Mouse (Mus musculus) heart, embryonic 16.5 days (tissue): ENCODE results near the gene Gm28374. TPM values are rescaled to one million over a fixed set of nuclear protein-coding genes. Genes with fewer than 3 reads are reported as not detected.
"Not testable (repeated sequence)": the region's sequence is repeated elsewhere in the genome, so short reads cannot be mapped to it uniquely, and the experiment has no call there.

Experiments used
- ATAC-seq: fragments of 200-750 bp; cut with Nextera tagmentation; replicated peaks from 2 replicates; pipeline ENCODE4 v1.8.0; 2017; ENCODE audit warnings: moderate number of reproducible peaks; ENCODE audit not compliant: insufficient read depth, low FRiP score; ENCODE audit errors: extremely low read depth
- H3K27ac ChIP-seq: fragments of 300-500 bp; sonication (generic); 2 replicates; pipeline ENCODE4 v1.5.1; 2014; ENCODE audit warnings: mild to moderate bottlenecking, low read length, control low read depth, moderate library complexity
- H3K27me3 ChIP-seq: fragments of 300-500 bp; sonication (generic); 2 replicates; pipeline ENCODE4 v1.6.1; 2014; ENCODE audit warnings: low read length, mixed read lengths; ENCODE audit not compliant: control insufficient read depth, insufficient read depth
- H3K36me3 ChIP-seq: fragments of 300-500 bp; sonication (generic); 2 replicates; pipeline ENCODE4 v1.6.1; 2014; ENCODE audit not compliant: control insufficient read depth, insufficient read depth
- H3K4me1 ChIP-seq: fragments of 300-500 bp; sonication (generic); 2 replicates; pipeline ENCODE4 v1.6.1; 2014; ENCODE audit warnings: low read length, mixed read lengths; ENCODE audit not compliant: control insufficient read depth, insufficient read depth
- H3K4me2 ChIP-seq: fragments of 300-500 bp; sonication (generic); 2 replicates; pipeline ENCODE4 v1.6.1; 2014; ENCODE audit warnings: low read depth, mild to moderate bottlenecking, control low read depth, low read length
- H3K4me3 ChIP-seq: fragments of 300-500 bp; sonication (generic); 2 replicates; pipeline ENCODE4 v1.5.1; 2014; ENCODE audit warnings: mild to moderate bottlenecking, control low read depth, low read length
- H3K9ac ChIP-seq: fragments of 300-500 bp; sonication (generic); 2 replicates; pipeline ENCODE4 v1.6.1; 2014; ENCODE audit warnings: low read length, control low read depth
- H3K9me3 ChIP-seq: fragments of 300-500 bp; sonication (generic); replicated peaks from 2 replicates; pipeline ENCODE4 v1.6.1; 2016; ENCODE audit warnings: low read length; ENCODE audit not compliant: control insufficient read depth
- WGBS: fragments of 180-500 bp; shearing (Covaris S2); extraction: QIAGEN DNeasy Blood & Tissue Kit; methylation state at CpG from one replicate; pipeline ENCODE4 v1.1.7; 2014; 5-methylcytosine and 5-hydroxymethylcytosine counted together
- polyA plus RNA-seq: library from polyadenylated mRNA; unstranded; fragments of >200 nt; fragmentation: Nextera tagmentation; extraction: Ambion mirVana; gene quantifications from 2 replicates; pipeline ENCODE4 v1.2.1, GENCODE M21; 2015

Gm28374 gene
- 0.56 and 1.3 TPM in 2 replicates for polyA plus RNA-seq

DNA sequence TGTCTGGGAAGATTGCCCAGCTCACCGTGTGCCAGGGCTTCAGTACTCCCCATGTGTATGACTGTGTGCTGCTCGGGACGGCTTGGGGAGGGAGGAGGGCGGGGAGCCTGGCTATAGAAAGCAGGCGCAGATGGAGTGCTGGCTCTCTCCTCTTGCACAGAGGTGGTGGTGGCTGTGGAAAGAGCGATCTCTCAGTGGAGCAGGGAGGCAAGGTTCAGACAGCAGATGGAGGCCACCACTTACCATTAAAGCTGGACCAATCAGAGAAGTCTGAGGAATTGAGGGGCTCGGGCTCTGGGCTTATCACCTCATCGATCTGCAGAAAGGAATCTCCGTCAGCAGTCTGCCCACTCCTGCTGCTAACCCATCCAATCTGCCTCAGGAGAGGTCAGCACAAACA, at the start of gene Gm28374:
Gm28374 (minus strand) TSS at position 101 of the 400 bp plus-strand sequence.
- Histone ChIP-seq H3K4me2 (no peak within 1 kb of the TSS), H3K27ac (no peak within 1 kb of the TSS), H3K9me3 (no peaks in the 10 kb centered on the region), H3K4me3 (no peak within 1 kb of the TSS), H3K27me3 (no peaks in the 10 kb centered on the region), H3K36me3 (peaks cover 13% of the 10 kb centered on the region), H3K9ac (no peak within 1 kb of the TSS), H3K4me1 (peaks cover 14% of the 10 kb centered on the region)
- WGBS, result 84% methylated on average over 9 of the region's 9 CpGs
- ATAC-seq, result no peak

DNA sequence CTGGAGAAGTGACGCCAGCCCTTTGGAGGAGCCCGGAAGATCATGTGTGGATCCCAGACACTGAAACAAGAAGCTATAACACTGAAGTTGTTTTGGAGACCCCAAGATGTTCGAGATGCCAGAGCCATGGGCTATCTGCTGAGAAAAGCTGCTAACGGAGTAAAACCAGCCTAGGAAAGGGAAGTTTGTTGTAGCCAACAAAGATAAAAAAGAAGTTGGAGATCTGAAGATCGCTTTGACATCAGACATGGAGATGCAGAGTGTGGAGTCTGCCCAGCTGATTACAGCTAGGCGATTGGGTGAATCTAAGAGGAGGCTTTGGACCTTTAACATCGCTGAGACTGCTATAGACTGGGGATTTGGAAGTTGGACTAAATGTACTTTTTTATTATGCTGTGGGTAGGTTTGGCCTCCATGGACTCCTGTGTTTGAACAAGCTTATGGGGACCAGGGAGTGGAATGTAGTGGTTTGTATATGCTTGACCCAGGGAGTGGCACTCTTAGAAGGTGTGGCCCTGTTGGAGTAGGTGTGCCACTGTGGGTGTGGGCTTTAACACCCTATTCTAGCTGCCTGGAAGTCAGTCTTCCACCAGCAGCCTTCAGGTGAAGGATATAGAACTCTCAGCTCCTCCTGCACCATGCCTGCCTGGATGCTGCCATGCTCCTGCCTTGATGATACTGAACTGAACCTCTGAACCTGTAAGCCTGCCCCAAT, 48.5 kb upstream of the Gm28374 start:
- H3K4me1 ChIP-seq, H3K9me3 ChIP-seq, H3K27me3 ChIP-seq, ATAC-seq, H3K4me3 ChIP-seq, H3K4me2 ChIP-seq, H3K9ac ChIP-seq, H3K27ac ChIP-seq, H3K36me3 ChIP-seq: not testable (repeated sequence)
- WGBS, result 72% methylated on average over 7 of the region's 7 CpGs

DNA sequence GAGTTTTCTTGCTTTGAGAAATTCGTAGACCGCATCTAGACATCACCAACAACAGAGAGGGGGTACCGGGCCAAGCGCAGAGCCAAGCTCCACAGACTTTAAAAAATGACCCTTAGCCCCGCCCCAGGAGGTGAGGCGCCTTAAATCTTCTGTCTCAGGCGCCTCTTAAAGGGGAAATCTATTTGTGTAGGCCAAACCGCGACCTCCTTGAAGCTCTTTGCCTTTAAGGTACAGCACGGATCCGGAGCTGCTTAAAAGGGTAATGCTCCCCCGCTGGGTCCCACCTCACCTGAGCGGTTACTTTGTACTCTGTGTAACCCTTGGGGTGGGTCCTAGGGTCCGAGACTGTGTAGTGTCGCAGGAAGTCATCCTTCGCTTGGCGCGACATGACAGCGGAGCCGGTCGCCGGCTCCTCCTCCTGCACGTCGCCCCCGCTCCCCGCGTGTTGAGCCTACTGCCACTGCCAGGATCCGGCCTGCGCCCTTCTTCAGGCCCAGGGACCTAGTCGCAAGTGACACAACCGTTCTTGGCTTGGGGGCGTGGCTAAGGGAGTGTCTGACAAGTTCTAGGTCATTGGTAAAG, 45.8 kb upstream of the Gm28374 start, which contains the start of gene Snx15:
Snx15 (minus strand) TSS at position 545 of the 582 bp plus-strand sequence.
- Histone ChIP-seq H3K4me2 (peak within 1 kb of the TSS; percentile 73), H3K9ac (peak within 1 kb of the TSS; percentile 81), H3K9me3 (0 out of 2 replicates have a peak, but pooled peaks cover 4% of the 10 kb centered on the region), H3K27ac (peak within 1 kb of the TSS; percentile 94), H3K4me3 (peak within 1 kb of the TSS; percentile 72), H3K4me1 (no peaks in the 10 kb centered on the region), H3K27me3 (no peaks in the 10 kb centered on the region), H3K36me3 (no peaks in the 10 kb centered on the region)
- ATAC-seq, result peak; percentile 95
- 0% methylated on average over 32 of the region's 32 CpGs for WGBS

GRCm38 (mm10) chr19:6126789-6127580, 44.9 kb upstream of the Gm28374 start:
- WGBS, result 71% methylated on average over 10 of the region's 10 CpGs
- no peaks in the 10 kb centered on the region for H3K27me3 ChIP-seq
- no peaks in the 10 kb centered on the region for H3K36me3 ChIP-seq
- H3K9ac ChIP-seq, result peak overlapping the region; percentile 81
- H3K9me3 ChIP-seq, result 0 out of 2 replicates have a peak, but pooled peaks cover 4% of the 10 kb centered on the region
- peak overlapping the region; percentile 73 for H3K4me2 ChIP-seq
- no peak for ATAC-seq
- peak overlapping the region; percentile 94 for H3K27ac ChIP-seq
- H3K4me3 ChIP-seq, result peak overlapping the region; percentile 72
- H3K4me1 ChIP-seq, result no peaks in the 10 kb centered on the region

DNA sequence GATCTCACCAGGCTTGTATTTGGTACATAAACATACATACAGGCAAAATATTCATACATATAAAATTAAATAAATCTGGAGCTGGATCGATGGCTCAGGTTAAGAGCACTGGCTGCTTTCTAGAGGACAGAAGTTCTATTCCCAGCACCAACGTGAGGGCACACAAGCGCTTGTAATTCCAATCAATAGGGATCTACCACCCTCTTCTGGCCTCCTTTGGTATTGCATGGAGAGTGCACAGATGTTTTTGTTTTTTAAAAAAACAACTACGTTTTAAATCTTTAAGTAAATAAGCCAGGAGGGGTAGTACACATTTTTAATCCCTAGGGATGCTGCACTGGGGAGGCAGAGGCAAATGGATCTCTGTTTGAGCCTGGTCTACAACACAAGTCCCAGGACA, 44.2 kb upstream of the Gm28374 start:
- H3K27me3 ChIP-seq, result no peaks in the 10 kb centered on the region
- H3K36me3 ChIP-seq, result no peaks in the 10 kb centered on the region
- 21% methylated on average over 4 of the region's 4 CpGs for WGBS
- no peak overlapping the region for H3K4me3 ChIP-seq
- no peaks in the 10 kb centered on the region for H3K4me1 ChIP-seq
- 0 out of 2 replicates have a peak, but pooled peaks cover 4% of the 10 kb centered on the region for H3K9me3 ChIP-seq
- no peak overlapping the region for H3K4me2 ChIP-seq
- no peak for ATAC-seq
- H3K9ac ChIP-seq, result no peak overlapping the region
- H3K27ac ChIP-seq, result no peak overlapping the region

DNA sequence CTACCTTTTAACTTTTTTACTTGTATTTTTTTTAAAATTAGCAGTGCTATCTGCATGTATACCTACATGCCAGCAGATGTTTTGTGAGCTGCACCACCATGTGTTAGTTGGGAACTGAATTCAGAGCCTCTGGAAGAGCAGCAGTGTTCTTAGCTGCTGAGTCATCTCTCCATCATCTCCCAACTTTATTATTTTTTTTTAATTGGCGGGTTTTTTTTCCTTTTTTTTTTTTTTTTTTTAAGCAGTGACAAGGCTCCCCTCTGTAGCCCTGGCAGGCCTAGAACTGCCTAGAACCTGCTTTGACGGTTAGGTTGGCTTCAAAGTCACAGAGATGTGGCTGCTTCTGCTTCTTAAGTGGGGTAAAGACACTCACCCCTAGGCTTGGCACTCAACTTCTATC, 42.8 kb upstream of the Gm28374 start:
- no peaks in the 10 kb centered on the region for H3K36me3 ChIP-seq
- WGBS, result 68% methylated on average over 2 of the region's 2 CpGs
- no peak overlapping the region for H3K9ac ChIP-seq
- H3K4me1 ChIP-seq, result no peaks in the 10 kb centered on the region
- no peak for ATAC-seq
- H3K4me2 ChIP-seq, result no peak overlapping the region
- 0 out of 2 replicates have a peak, but pooled peaks cover 4% of the 10 kb centered on the region for H3K9me3 ChIP-seq
- no peaks in the 10 kb centered on the region for H3K27me3 ChIP-seq
- H3K27ac ChIP-seq, result no peak overlapping the region
- no peak overlapping the region for H3K4me3 ChIP-seq

DNA sequence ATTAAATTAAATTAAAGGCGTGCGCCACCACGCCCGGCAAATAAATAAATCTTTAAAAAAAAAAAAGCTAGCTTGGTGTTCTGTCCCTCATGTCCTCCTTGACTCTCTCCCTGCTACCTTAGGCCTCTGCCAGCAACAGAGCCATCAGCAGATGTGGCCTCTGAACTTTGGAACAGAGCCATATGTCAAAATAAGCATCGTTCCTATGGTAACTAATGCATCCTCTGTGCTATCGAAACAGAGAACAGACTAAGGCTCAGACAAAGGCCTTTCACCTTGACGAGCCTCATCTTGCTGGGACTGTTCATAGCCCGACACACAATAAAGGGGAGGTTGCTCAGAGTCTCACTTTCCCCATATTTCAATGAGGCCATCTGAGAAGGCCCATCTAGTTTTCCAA, 41.3 kb upstream of the Gm28374 start:
- Histone ChIP-seq H3K9ac (0 out of 2 replicates have a peak overlapping the region, but pooled peaks have one; percentile 6), H3K4me1 (peaks cover 5% of the 10 kb centered on the region; the same call in 1 of the 2 replicates), H3K4me2 (no peak overlapping the region), H3K9me3 (0 out of 2 replicates have a peak, but pooled peaks cover 4% of the 10 kb centered on the region), H3K27ac (no peak overlapping the region), H3K36me3 (no peaks in the 10 kb centered on the region), H3K27me3 (no peaks in the 10 kb centered on the region), H3K4me3 (no peak overlapping the region)
- ATAC-seq, result no peak
- 79% methylated on average over 8 of the region's 8 CpGs for WGBS

DNA sequence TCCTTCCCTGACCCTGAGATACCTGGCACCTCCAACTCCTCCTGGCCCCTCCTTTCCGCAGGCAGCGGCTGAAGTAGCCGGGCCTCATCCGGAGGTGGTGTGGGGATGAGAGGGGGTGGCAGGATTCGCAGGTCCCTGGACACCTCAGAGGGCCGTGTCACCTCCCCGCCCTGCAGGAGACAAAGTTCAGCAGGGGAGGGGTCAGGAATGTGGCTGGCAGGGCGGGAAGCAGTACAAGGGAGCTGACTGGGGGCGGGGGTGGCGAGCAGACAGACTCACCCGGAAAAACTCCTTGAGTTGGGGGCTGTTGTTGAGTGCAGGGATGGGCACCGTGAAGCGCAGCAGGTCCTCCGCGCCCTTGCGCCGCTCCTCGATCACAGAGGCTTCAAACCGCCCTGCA, 39.7 kb upstream of the Gm28374 start:
- Histone ChIP-seq H3K9me3 (0 out of 2 replicates have a peak, but pooled peaks cover 4% of the 10 kb centered on the region), H3K27ac (no peak overlapping the region), H3K27me3 (no peaks in the 10 kb centered on the region), H3K4me3 (no peak overlapping the region), H3K4me1 (peaks cover 13% of the 10 kb centered on the region), H3K4me2 (no peak overlapping the region), H3K9ac (no peak overlapping the region), H3K36me3 (no peaks in the 10 kb centered on the region)
- 32% methylated on average over 19 of the region's 19 CpGs for WGBS
- no peak for ATAC-seq
